Mouse (Mus musculus) adrenal gland, adult 10 weeks (tissue): ENCODE measurements around the gene Igf2bp1. TPM values are rescaled to one million over a fixed set of nuclear protein-coding genes. Genes with fewer than 3 reads are reported as not detected.

Experiments used
- polyA plus RNA-seq: library from polyadenylated mRNA; stranded (reverse); fragments of 350-450 nt; fragmentation: Illumina TruSeq; extraction: RNeasy Lipid Tissue Mini Kit (QIAGEN cat#74804); gene quantifications from one replicate; pipeline ENCODE4 v1.2.3, GENCODE M21; 2014; ENCODE audit warnings: low read depth, low replicate concordance

Gene Igf2bp1
- not detected for polyA plus RNA-seq

DNA sequence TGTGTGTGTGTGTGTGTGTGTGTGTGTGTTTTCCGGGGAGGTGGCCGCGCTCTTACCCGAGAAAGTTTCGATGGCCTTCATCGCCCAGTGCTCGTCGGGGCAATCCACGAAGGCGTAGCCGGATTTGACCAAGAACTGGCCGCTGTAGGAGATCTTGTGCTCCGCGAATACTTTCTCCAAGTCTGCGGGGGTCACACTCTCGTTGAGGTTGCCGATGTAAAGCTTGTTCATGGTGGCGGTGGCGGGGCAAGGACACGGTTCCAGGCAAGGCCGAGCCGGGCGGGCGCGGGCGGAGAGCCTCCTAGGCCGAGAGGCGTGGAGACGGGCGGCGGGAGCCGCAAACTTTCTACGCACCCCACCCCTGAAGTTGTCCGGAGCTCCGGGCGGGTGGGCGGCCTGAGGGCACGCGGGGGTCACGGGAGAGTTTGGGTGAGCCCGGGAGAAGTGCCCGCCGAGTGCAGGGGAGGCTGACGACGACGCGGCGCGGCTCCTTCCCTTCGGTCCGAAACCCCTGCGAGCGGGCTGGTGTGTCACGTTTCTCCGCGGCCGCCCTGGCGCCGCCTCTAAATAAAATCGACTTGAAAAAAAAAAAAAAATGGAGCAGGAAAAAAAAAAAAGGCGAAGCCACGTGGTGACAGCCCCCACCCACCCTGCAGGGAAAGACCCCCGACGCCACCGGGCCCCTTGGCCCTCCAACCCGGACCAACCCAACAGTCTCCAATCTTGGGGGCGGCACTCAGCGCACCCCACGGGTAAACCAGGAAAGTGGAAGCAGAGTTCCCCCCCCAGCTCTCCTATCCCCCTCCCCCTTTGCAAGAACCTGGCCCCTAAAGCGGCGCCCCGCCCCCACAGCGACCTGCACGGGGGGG lies at the start of gene Igf2bp1:
Gene Igf2bp1, minus strand, starts transcription at position 538 of the 869 bp plus-strand sequence.

DNA sequence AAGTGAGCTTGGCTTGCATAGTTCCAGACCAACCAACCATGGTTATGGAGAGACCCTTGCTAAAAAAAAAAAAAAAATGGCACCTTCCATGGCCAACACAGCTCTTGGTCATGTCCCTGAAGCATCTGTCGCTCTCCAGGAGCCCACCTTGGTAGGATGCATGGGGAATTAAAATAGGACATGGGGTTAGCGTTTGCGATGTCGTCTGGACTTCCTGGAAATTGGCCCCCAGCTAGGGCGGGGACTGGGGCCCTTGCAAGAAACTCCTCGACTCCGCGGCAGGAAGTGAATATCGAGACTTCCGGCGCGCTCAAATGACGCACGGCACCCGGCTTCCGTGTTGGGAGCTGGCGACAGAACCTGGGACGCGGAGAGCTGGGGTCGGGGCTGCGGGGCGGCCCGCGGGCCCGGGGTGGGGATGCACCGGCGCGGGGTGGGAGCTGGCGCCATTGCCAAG lies 28.9 kb upstream of the Igf2bp1 start, which contains the start of gene Snf8:
Gene Snf8, plus strand, starts transcription at position 290 of the 457 bp plus-strand sequence.

DNA sequence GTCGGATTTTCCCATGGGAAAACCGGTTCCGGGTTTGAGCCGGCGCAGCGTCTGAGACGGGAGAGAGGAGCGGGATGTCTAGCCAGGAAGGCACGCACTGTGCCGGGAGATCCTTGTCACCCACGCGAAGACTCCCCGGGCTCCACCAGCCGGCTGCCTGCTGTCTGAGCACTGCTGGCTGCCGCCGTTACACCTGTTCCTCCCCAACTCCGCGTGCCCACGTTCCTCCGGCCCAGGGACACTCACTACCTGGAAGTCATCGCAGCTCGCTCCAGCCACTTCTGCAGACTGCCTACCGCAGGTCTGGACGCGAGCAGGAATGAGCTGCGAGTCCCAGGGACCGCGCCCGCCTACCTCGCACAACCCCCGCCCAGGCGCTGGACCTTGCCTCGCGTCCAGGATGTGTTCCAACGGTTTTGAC lies 91.2 kb downstream of the Igf2bp1 start, which contains the start of gene B4galnt2:
Gene B4galnt2, minus strand, starts transcription at position 321 of the 421 bp plus-strand sequence.

Other genes with a start within 250 kb of the Igf2bp1 start
- 4.2 TPM for gene Phospho1, start 181.4 kb downstream of the Igf2bp1 start, polyA plus RNA-seq
- 6.4 TPM for gene Gngt2, start 168.7 kb downstream of the Igf2bp1 start, polyA plus RNA-seq
- gene Abi3, start 163.5 kb downstream of the Igf2bp1 start, polyA plus RNA-seq: 0.29 TPM
- gene B4galnt2, start 91.0 kb downstream of the Igf2bp1 start, polyA plus RNA-seq: not detected
- not detected for gene Gip, start 18.6 kb upstream of the Igf2bp1 start, polyA plus RNA-seq
- gene Snf8, start 28.9 kb upstream of the Igf2bp1 start, polyA plus RNA-seq: 15.6 TPM
- gene Ube2z, start 59.4 kb upstream of the Igf2bp1 start, polyA plus RNA-seq: 27.2 TPM
- gene Atp5g1, start 69.7 kb upstream of the Igf2bp1 start, polyA plus RNA-seq: 5.2 TPM
- gene Calcoco2, start 106.0 kb upstream of the Igf2bp1 start, polyA plus RNA-seq: not detected
- gene Ttll6, start 127.8 kb upstream of the Igf2bp1 start, polyA plus RNA-seq: not detected
- gene Hoxb13, start 188.4 kb upstream of the Igf2bp1 start, polyA plus RNA-seq: not detected